Mouse (Mus musculus) adipocyte (in vitro differentiated cells): ENCODE measurements at regions not wholly inside any gene's neighbourhood (a gene's known extent, or its start where the extent isn't known, plus 50 kb on each side); places are given as distances from the start of the nearest gene placed in this dataset.

ENCODE experiments used
- DNase-seq: peaks from one replicate; pipeline ENCODE4 v3.0.0-alpha.2; 2016; ENCODE audit warnings: low spot score

- DNase-seq, result no peak
Measured at GRCm38 (mm10) chr17:9907077-9907476, 237.6 kb upstream of the Pabpc6 start.

- DNase-seq, result no peak
Measured at GRCm38 (mm10) chr17:9905501-9906462, 236.3 kb upstream of the Pabpc6 start.

DNA sequence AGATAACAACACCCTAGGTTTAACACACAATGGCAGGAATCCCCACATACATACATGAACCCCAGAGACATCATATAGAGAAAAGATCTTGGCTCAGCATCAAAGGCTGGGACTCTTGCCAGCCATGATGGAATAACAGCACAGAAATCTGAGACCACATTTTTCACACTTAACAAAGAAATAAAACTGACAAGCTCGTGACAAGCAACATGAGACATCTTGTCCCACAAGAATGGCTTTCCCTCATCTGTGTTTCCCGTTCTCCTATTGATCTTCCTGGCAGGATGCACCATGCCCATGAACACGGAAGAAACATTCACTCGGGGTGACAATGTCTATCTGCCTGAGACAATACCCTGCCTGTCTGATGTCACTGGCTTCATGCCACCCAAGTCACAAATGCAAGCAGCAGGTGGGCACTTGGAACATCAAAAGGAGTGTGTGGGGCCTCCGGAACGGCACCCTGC lies 235.0 kb upstream of the Pabpc6 start:
- no peak for DNase-seq

- DNase-seq, result no peak
Measured at GRCm38 (mm10) chr17:9903313-9903712, 233.8 kb upstream of the Pabpc6 start.

GRCm38 (mm10) chr17:9896964-9897363 lies 227.4 kb upstream of the Pabpc6 start:
- DNase-seq, result no peak

- DNase-seq, result no peak
Measured at GRCm38 (mm10) chr17:9895686-9896082, 226.2 kb upstream of the Pabpc6 start.

DNA sequence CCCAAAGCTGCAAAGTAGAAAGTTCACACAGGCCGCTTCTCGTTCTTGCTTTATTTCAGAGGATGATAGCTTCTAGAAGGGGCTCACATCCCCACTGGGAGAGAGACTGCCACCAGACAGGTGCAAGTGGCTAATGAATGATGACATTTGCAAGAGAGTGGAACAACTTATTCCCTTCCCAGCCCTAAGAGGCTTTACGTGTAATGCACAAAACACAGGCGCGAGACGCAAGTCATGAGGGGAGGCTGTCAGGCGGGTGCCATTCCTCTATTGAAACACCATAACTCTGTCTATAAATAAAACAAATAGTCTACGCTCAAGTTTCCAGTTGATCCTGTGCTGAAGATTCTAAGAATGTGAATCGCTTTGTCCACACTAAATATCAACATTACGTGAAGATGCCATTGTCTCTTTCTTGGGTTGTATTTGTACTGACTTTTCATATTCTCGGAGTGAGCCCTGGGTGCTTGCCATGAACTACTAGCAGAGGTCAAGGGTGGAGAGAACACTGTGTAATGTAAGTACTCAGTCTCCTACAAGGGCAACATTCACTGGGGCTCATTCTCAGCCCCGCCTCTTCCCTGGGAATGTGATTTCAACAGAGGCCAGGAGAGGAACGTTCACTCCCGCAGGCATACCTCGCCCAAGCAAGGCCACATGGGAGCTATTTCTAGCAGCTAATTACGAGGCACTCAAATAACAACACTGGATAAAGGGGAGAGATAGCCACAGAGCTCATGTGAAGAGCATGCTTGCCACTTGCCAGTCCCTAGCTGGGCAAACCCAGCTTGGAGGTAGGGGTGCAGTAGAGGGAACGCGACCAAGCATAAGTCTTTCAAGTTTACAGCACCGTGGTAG lies 225.5 kb upstream of the Pabpc6 start:
- peak; percentile 2 for DNase-seq

GRCm38 (mm10) chr17:9893966-9894365 lies 224.4 kb upstream of the Pabpc6 start:
- no peak for DNase-seq

DNA sequence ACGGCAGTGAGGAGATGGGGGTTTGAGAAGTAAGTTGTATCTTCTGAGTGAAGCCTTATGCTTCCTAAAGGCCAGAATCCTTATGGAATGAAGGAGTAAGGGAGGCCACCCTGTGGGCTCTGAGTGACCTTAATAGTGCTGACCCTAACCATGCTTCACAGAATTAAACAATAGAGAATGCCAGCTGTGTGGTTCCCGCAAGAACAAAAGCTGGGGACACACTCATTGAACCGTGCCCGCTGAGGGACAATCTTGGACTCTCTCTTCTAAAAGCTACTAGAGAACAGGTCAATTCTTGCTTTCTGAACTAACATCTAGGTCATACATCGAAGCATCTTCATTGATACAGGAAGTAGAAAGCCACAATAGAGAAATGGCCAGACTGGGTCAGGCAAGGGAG lies 223.3 kb upstream of the Pabpc6 start:
- no peak for DNase-seq

DNA sequence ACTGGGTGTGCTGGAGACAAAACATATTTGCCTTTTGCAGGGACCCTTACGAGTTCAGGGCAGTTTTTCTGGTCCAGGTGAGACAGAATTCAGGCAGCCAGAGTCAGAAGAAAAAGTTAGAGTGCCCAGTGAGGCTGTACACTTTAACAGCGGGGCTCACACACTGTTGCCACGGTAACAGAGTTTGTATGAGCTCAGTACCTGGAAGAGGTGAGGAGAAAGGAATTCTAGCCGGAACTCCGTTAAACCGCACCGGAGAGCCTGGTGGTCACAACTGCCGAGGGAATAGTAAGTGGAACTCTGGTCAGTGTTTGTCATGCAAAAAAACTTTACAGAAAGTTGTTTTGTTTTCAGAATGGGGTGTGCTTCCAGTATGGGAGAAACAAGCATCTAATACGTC lies 222.6 kb upstream of the Pabpc6 start:
- DNase-seq, result no peak

- no peak for DNase-seq
Measured at GRCm38 (mm10) chr17:9888494-9888893, 219.0 kb upstream of the Pabpc6 start.

DNA sequence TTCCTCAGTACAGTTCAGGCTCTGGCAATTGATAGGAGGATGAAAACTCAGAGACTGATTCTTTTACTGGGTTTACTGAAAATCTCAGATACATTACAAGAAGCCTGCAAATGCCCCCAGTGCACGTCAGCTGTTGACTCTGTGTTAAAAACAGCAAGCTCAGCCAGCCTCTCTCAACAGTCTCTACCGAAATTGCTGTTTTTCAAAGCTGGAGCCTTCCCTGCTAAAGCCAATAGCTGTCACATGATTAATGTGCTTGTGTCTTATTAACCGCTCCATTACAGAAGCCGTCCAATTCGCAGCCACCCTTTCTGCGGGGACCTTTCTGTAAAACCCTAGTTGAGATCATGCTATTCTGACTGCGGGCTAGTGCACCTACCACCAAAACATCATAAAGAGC lies 215.6 kb upstream of the Pabpc6 start:
- DNase-seq, result no peak

- DNase-seq, result no peak
Measured at GRCm38 (mm10) chr17:9882639-9883226, 213.2 kb upstream of the Pabpc6 start.

GRCm38 (mm10) chr17:9879556-9880206 lies 210.2 kb upstream of the Pabpc6 start:
- DNase-seq, result no peak

DNA sequence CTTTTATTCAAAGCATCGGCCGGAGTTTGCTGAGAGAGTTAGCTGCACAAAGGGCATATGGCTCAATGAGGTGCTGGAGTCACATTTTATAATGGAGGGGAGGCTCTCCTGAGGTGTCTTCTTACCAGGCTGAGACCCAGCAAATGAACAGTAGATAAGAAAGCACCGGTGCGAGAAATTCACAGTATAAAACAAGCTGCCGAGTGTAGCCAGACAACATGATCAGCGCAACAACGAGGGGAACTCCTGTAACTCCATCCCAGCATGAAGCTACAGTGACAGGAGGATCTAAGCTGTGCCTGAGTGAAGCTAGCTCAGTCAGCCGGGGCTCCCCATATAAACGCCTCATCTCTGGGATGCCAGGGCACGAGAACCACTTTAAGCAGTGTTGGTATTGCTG lies 204.2 kb upstream of the Pabpc6 start:
- no peak for DNase-seq

DNA sequence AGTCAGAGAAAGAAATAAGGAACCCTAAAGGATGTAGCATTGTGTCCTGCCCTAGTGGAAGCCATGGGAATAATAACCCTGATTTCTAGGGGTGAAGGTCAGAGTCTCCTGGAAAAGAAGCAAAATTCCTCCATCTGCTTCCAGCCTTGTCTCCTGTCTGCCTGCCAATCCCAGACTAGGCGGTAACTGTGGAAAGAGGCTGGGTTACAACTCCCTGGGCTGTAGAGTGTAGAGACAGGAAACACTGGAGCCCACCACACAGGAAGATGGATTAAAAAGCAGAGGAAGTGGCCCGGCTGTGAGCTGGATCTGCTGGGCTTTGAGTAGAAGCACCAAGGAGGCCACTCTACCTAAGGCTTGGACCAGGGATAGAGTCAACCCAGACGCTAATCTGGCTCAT lies 200.7 kb upstream of the Pabpc6 start:
- DNase-seq, result no peak

DNA sequence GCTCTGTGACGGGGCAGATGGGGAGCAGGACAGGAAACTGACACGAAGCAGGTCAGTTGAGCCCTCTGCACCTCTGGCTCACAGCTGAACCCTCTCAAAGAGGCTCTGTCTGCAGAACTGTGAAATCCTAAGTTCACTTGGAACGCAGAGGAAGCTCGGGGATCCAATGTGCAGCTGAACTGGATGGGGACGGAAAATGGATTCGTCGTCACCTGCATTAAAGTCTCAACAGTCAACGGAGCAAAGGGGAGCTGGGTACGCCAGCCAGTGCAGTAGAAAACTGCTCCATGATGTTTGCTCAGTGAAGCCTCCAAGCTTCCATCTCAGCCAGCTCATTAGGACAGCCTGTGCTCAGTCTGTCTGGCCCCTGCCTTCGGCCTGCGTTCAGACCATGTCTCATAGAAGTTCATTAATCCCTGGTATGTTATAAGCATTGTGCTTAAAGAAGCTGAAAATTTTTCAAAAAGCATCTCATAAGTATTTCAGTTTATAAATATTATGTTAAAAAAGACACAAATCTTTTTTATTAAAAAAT lies 199.3 kb upstream of the Pabpc6 start:
- no peak for DNase-seq

GRCm38 (mm10) chr17:9864254-9864653 lies 194.7 kb upstream of the Pabpc6 start:
- no peak for DNase-seq

DNA sequence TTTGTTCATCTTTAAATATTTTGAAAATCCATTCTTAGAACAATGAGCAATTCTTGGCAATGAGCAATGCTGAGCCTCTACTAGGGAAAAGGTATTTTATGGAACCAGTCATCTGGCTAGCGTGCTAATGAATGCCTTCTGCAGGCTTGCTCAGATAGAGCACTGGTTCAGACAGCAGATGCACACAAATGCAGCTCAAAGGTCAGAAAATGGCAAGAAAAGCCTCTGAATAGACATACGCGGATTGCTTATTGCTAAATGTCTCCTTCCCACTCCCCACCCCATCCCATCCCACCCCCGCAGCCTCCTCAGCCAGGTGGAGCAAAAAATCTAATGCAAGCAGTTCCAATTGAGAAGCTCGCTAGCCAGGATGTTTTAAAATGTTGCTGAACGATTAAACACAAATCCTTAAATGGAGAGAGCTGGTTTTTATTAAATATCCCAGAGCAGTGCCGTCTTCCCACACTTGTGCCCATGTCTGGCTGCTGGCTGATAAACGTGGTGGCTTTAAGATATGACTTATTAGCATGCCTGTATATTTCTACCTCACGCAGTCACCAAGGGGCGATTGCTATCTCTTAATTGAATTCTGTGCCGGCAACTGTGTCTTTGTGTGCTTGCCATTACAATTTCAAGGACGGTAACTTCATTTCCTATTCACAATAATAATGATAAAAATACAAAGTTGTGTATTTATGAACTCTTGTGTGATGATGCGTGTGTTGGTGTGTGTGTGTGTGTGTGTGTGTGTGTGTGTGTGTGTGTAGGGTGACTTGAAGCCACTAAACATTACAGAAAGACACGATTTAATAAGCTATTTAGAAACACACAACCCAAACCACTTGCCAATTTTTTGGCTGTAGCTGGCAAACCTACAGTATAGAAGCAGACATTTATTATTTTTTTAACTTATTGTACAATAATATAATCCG lies 192.7 kb upstream of the Pabpc6 start:
- no peak for DNase-seq

DNA sequence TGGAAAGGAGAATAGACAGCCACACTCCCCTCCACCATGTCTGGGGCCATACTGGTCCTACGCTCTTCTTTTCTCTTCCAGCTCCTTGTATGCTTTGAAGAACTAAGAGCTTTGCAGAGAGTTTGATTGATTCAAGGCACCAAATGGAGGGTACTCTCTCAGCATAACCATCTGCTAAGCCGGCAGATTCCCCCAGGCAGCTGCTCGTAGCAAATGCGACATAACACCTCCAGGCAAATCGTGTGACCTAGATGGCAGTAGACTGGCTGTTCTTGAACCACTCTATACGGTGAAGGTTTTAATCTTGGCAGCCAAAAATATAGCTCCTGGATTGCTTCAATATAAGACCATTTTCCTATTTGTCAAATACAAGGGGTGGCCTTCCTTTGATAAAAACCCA lies 191.8 kb upstream of the Pabpc6 start:
- DNase-seq, result no peak
